Mouse (Mus musculus) cortical plate, adult 2 months (tissue): ENCODE data around the gene Tnnc1. TPM values are rescaled to one million over a fixed set of nuclear protein-coding genes. Genes with fewer than 3 reads are reported as not detected.

Source experiments
- H3K27ac ChIP-seq: fragments of 200-500 bp; 2 replicates; pipeline ENCODE4 v1.5.1; 2012; ENCODE audit warnings: low read length, control low read depth, inconsistent platforms; ENCODE audit not compliant: insufficient read depth
- H3K4me1 ChIP-seq: fragments of 200-500 bp; 2 replicates; pipeline ENCODE4 v1.6.1; 2011; ENCODE audit warnings: low read length; ENCODE audit not compliant: control insufficient read depth, insufficient read depth
- H3K4me3 ChIP-seq: fragments of 200-500 bp; 2 replicates; pipeline ENCODE4 v1.5.1; 2011; ENCODE audit warnings: mild to moderate bottlenecking, low read length, control low read depth; ENCODE audit not compliant: insufficient read depth
- CTCF ChIP-seq: fragments of 200-500 bp; IDR thresholded peaks from 2 replicates; pipeline ENCODE4 v1.5.1; 2011; ENCODE audit warnings: mild to moderate bottlenecking, control low read depth, low read length; ENCODE audit not compliant: insufficient read depth; ENCODE audit errors: extremely low read depth
- POLR2A ChIP-seq: fragments of 200-500 bp; IDR thresholded peaks from 2 replicates; pipeline ENCODE4 v1.6.1; 2011; ENCODE audit warnings: mild to moderate bottlenecking, low read length, control low read depth; ENCODE audit not compliant: insufficient read depth; ENCODE audit errors: extremely low read depth
- polyA plus RNA-seq: library from polyadenylated mRNA; depleted of rRNA; stranded (reverse); fragments of >200 nt; gene quantifications from 2 replicates; pipeline ENCODE4 v1.2.3, GENCODE M21; 2012; rRNA removed

The Tnnc1 gene
- polyA plus RNA-seq, 1 experiment, result 50.1 TPM

GRCm38 (mm10) chr14:31248396-31248795, 40.3 kb downstream of the Tnnc1 start:
- Histone ChIP-seq H3K4me1 (peaks cover 3% of the 10 kb centered on the region), H3K27ac (no peak overlapping the region), H3K4me3 (no peak overlapping the region)
- TF ChIP-seq POLR2A (no peak), CTCF (no peak)

GRCm38 (mm10) chr14:31250222-31251083, 42.3 kb downstream of the Tnnc1 start:
- TF ChIP-seq CTCF, result no peak
- TF ChIP-seq POLR2A, result no peak
- Histone ChIP-seq H3K4me1 (peaks cover 3% of the 10 kb centered on the region), H3K27ac (peak overlapping the region; percentile 97), H3K4me3 (peak overlapping the region; percentile 98)

GRCm38 (mm10) chr14:31251084-31251604, 43.0 kb downstream of the Tnnc1 start, which contains the start of the genes Phf7 and Bap1:
TSS of gene Phf7 (minus strand) at chr14:31251317.
TSS of gene Bap1 (plus strand) at chr14:31251450.
- TF ChIP-seq CTCF (no peak), POLR2A (peak; percentile 40; the same call in 1 of the 2 replicates)
- H3K4me3 ChIP-seq, result peak within 1 kb of the TSS; percentile 98
- H3K27ac ChIP-seq, result peak within 1 kb of the TSS; percentile 97

GRCm38 (mm10) chr14:31251626-31252025, 43.5 kb downstream of the Tnnc1 start:
- peaks cover 3% of the 10 kb centered on the region for H3K4me1 ChIP-seq
- H3K27ac ChIP-seq, result 0 out of 2 replicates have a peak overlapping the region, but pooled peaks have one; percentile 40
- no peak for TF ChIP-seq POLR2A
- TF ChIP-seq CTCF, result no peak
- H3K4me3 ChIP-seq, result peak overlapping the region; percentile 98

More at GRCm38 (mm10) chr14:31251084-31251604, 43.0 kb downstream of the Tnnc1 start, which contains the start of the genes Phf7 and Bap1:
- peaks cover 3% of the 10 kb centered on the region for H3K4me1 ChIP-seq

GRCm38 (mm10) chr14:31252091-31252490, 44.0 kb downstream of the Tnnc1 start:
- Histone ChIP-seq H3K27ac (no peak overlapping the region), H3K4me1 (peaks cover 3% of the 10 kb centered on the region), H3K4me3 (peak overlapping the region; percentile 98)
- TF ChIP-seq CTCF (no peak), POLR2A (no peak)

GRCm38 (mm10) chr14:31258476-31259050, 50.5 kb downstream of the Tnnc1 start:
- no peaks in the 10 kb centered on the region for H3K4me1 ChIP-seq
- H3K4me3 ChIP-seq, result no peak overlapping the region
- TF ChIP-seq CTCF, result no peak
- no peak for TF ChIP-seq POLR2A
- no peak overlapping the region for H3K27ac ChIP-seq

GRCm38 (mm10) chr14:31260374-31260773, 52.3 kb downstream of the Tnnc1 start:
- TF ChIP-seq POLR2A (no peak), CTCF (no peak)
- Histone ChIP-seq H3K4me3 (no peak overlapping the region), H3K27ac (no peak overlapping the region), H3K4me1 (no peaks in the 10 kb centered on the region)

- Histone ChIP-seq H3K4me3 (no peak overlapping the region), H3K4me1 (no peaks in the 10 kb centered on the region), H3K27ac (no peak overlapping the region)
- TF ChIP-seq POLR2A, result no peak
- no peak for TF ChIP-seq CTCF
Measured at GRCm38 (mm10) chr14:31260932-31261331, 52.8 kb downstream of the Tnnc1 start.

Other genes with a start within 250 kb of the Tnnc1 start
- 93.9 and 94.9 TPM in 2 replicates for gene Glt8d1, start 206.9 kb upstream of the Tnnc1 start, polyA plus RNA-seq
- 251 and 272 TPM in 2 replicates for gene Spcs1, start 206.6 kb upstream of the Tnnc1 start, polyA plus RNA-seq
- gene Pbrm1, start 189.2 kb upstream of the Tnnc1 start, polyA plus RNA-seq, result 15.5 and 17.0 TPM in 2 replicates
- 55.6 and 57.8 TPM in 2 replicates for gene Gnl3, start 189.2 kb upstream of the Tnnc1 start, polyA plus RNA-seq
- gene Smim4, start 79.4 kb upstream of the Tnnc1 start, polyA plus RNA-seq, result 26.7 and 28.4 TPM in 2 replicates
- gene Nt5dc2, start 77.3 kb upstream of the Tnnc1 start, polyA plus RNA-seq, result 12.8 and 13.0 TPM in 2 replicates
- 17.0 and 17.6 TPM in 2 replicates for gene Stab1, start 39.7 kb upstream of the Tnnc1 start, polyA plus RNA-seq
- 293 TPM in 2 replicates for gene Nisch, start 8.6 kb downstream of the Tnnc1 start, polyA plus RNA-seq
- gene Sema3g, start 9.5 kb downstream of the Tnnc1 start, polyA plus RNA-seq, result 3.1 and 3.2 TPM in 2 replicates
- gene Phf7, start 43.0 kb downstream of the Tnnc1 start, polyA plus RNA-seq, result 5.3 and 7.6 TPM in 2 replicates
- 140 and 143 TPM in 2 replicates for gene Bap1, start 43.1 kb downstream of the Tnnc1 start, polyA plus RNA-seq
- 6.0 and 6.5 TPM in 2 replicates for gene Dnah1, start 115.6 kb downstream of the Tnnc1 start, polyA plus RNA-seq
- gene Capn7, start 128.3 kb downstream of the Tnnc1 start, polyA plus RNA-seq, result 31.2 and 32.4 TPM in 2 replicates
- gene Sh3bp5, start 227.8 kb downstream of the Tnnc1 start, polyA plus RNA-seq, result 43.8 and 55.2 TPM in 2 replicates